Mouse (Mus musculus) kidney, postnatal 25 days (tissue): ENCODE results near the gene Ccno.
A peak's percentile ranks its signal among the peaks of the same experiment; 100 is the strongest.
"Not testable (repeated sequence)": the region's sequence is repeated elsewhere in the genome, so short reads cannot be mapped to it uniquely, and the experiment has no call there.

Experiments used
- DNase-seq, 2 experiments: peaks; one replicate each; pipeline ENCODE4 v3.0.0; 2021; ENCODE audit warnings: mixed read lengths in 2 of 2

Ccno gene

GRCm38 (mm10) chr13:113000576-113001318 is 13.1 kb downstream of the Ccno start:
- DNase-seq, result no peak

DNA sequence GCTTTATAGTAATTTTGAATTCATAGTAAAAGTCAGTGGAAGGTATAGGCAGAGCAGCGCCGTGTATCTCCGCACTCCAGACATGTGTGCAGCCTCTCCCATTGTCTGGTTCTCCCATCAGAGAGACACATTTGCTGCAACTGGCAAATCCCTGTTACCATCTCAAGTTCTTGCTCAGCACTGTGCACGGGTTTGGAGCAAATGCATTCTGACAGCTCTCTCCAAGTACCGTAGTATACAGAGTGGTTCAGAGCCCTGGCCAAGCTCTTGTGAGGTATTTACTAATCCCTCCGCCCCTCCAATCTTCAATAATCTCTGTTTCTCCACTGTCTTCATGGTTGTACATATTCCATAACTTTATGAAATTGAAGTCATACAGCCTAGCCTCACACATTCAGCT is 25.1 kb downstream of the Ccno start:
- DNase-seq, result no peak

DNA sequence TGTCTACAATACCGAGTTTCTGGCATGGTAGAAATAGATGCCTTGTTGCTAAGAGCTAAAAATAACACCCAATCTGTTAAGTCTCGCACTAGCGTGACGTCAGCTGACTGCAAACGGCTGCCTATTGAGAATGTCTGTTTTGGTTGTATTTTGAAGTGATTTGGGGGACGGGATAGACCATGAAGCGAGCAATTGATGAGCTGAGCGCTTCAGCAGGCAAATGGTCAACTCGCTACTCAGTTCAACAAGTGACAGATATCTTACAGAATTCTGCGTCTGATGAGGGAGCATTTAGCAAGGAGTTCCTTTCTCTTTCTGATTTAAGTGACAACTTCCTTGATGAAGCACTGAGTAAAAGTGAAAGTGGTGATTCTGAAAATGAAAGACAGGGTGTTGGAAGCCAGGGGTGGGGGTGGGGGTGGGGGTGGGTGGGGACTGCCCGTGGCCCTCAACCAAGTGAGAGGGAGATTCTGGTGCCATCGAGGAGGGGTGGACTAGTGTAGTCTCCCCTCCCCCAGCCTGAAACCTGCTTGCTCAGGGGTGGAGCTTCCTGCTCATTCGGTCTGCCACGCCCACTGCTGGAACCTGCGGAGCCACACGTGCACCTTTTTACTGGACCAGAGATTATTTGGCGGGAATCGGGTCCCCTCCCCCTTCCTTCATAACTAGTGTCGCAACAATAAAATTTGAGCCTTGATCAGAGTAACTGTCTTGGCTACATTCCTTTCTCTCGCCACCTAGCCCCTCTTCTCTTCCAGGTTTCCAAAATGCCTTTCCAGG is 25.8 kb downstream of the Ccno start:
- not testable (repeated sequence) for DNase-seq

- no peak for DNase-seq
Observed at GRCm38 (mm10) chr13:113021521-113021920, 33.9 kb downstream of the Ccno start.

- DNase-seq, result no peak
Observed at GRCm38 (mm10) chr13:113022467-113022866, 34.9 kb downstream of the Ccno start.

GRCm38 (mm10) chr13:113023274-113024143 is 35.9 kb downstream of the Ccno start:
- no peak for DNase-seq

GRCm38 (mm10) chr13:113031351-113031750 is 43.7 kb downstream of the Ccno start:
- no peak for DNase-seq

DNA sequence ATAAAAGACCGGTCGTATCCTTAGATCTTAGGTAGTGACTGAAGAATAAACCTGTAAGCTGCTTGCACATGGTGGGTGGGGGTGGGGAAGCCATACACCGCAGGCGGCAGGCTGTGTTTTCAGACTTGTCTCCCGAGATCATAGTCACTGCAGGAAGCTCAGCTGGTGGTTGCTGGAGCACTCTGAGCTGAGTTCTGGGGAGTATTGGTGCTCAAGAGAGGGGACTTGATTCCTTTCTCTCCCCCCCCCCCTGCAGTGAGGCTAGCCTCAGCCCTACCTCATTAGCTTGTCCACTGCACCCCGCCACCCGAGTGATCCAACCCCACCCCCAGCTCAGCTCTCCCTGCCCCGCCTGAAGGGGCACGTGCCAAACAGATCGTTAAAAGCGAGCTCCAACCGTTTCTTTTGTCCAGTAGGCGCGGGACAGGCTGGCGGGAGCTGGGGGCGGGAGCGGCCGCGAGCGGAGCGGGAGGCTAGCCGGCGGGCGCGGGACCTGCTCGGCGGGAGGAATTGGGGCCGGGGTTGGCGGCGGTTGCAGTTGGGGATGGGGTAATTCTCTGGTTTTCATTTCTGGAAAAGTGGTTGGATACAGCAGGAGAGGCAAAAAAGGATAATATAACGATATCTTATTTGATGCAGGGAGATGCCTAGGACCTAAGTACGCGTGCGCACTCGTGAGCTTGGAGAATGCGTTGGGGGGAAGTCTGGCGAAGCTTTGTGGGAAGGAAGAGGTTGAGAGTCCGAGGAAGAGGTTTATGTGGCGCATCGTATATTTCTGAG is 44.4 kb downstream of the Ccno start:
- DNase-seq, result peak in 1 of 2 experiments; percentile 40

- DNase-seq, result no peak
Observed at GRCm38 (mm10) chr13:113032831-113033230, 45.2 kb downstream of the Ccno start.

DNA sequence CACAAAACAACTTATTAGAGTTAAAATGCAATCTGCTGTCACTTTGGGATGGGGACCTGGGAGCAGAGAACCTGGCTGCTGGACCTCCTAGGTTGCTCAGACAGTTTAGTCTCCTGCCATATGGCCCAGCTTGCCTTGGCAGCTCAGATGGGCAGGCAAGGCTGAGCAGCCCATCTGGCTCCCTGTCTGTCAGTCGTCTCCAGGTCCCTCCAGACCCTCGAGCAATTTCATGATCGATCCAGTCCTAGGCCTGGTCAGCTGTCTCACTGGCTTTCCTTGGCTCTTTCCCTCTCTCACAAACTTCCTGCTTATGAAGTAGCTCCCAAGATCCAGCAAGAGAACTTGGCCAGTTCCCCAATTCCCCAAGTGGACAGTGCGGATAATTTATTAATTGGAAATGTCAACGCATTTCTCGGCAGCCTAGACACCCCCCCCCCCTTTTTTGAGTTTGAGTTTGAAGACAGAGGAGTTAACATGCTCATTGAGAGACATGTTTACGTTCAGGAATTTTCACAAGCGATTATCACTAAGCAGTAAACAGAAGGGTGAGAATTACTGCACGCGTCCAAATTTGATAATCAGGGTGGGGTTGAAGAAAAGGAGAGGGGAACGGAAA is 46.8 kb downstream of the Ccno start:
- DNase-seq, result no peak

GRCm38 (mm10) chr13:113034950-113035421 is 47.4 kb downstream of the Ccno start, which contains the start of gene Cdc20b:
TSS of gene Cdc20b (plus strand) at chr13:113035111.
- peak; percentile 42 to 64 for DNase-seq

GRCm38 (mm10) chr13:113035852-113036251 is 48.2 kb downstream of the Ccno start:
- DNase-seq, result peak; percentile 76 to 84
